Mouse (Mus musculus) kidney, embryonic 16.5 days (tissue): ENCODE measurements around the gene Cdk13. TPM values are rescaled to one million over a fixed set of nuclear protein-coding genes. Genes with fewer than 3 reads are reported as not detected.

Source experiments
- ATAC-seq: fragments of 200-750 bp; cut with Nextera tagmentation; 2 replicates; pipeline ENCODE4 v1.8.0; 2017; ENCODE audit warnings: moderate TSS enrichment; ENCODE audit not compliant: low FRiP score, low TSS enrichment
- H3K27ac ChIP-seq: fragments of 300-500 bp; sonication (generic); 2 replicates; pipeline ENCODE4 v1.5.1; 2014; ENCODE audit warnings: low read length
- H3K27me3 ChIP-seq: fragments of 300-500 bp; sonication (generic); 2 replicates; pipeline ENCODE4 v1.6.1; 2014; ENCODE audit warnings: low read length, control low read depth, mixed read lengths; ENCODE audit not compliant: insufficient read depth
- H3K36me3 ChIP-seq: fragments of 300-500 bp; sonication (generic); 2 replicates; pipeline ENCODE4 v1.6.1; 2014; ENCODE audit warnings: low read length, control low read depth, mixed read lengths; ENCODE audit not compliant: insufficient read depth
- H3K4me1 ChIP-seq: fragments of 300-500 bp; sonication (generic); 2 replicates; pipeline ENCODE4 v1.6.1; 2014; ENCODE audit warnings: low read length, control low read depth, mixed read lengths; ENCODE audit not compliant: insufficient read depth
- H3K4me2 ChIP-seq: fragments of 300-500 bp; sonication (generic); replicated peaks from 2 replicates; pipeline ENCODE4 v1.6.1; 2014; ENCODE audit warnings: low read depth, low read length
- H3K4me3 ChIP-seq: fragments of 300-500 bp; sonication (generic); 2 replicates; pipeline ENCODE4 v1.5.1; 2014; ENCODE audit warnings: mild to moderate bottlenecking, low read length
- H3K9ac ChIP-seq: fragments of 300-500 bp; sonication (generic); replicated peaks from 2 replicates; pipeline ENCODE4 v1.6.1; 2014; ENCODE audit warnings: low read length
- H3K9me3 ChIP-seq: fragments of 300-500 bp; sonication (generic); 2 replicates; pipeline ENCODE4 v1.6.1; 2016; ENCODE audit warnings: low read length, control low read depth
- WGBS: fragments of 180-500 bp; shearing (Covaris S2); extraction: QIAGEN DNeasy Blood & Tissue Kit; methylation state at CpG from one replicate; pipeline ENCODE4 v1.1.7; 2014; 5-methylcytosine and 5-hydroxymethylcytosine counted together
- polyA plus RNA-seq: library from polyadenylated mRNA; unstranded; fragments of >200 nt; fragmentation: Nextera tagmentation; extraction: Ambion mirVana; gene quantifications from 2 replicates; pipeline ENCODE4 v1.2.1, GENCODE M21; 2015

The Cdk13 gene
- polyA plus RNA-seq, 1 experiment from 2014 or later = 14.0 TPM

- Histone ChIP-seq H3K4me3 (peak overlapping the region; percentile 98), H3K36me3 (no peaks in the 10 kb centered on the region), H3K4me1 (peaks cover 11% of the 10 kb centered on the region), H3K9me3 (no peaks in the 10 kb centered on the region), H3K27ac (peak overlapping the region; percentile 99), H3K9ac (peak overlapping the region; percentile 98), H3K4me2 (peak overlapping the region; percentile 86), H3K27me3 (no peaks in the 10 kb centered on the region)
- WGBS = under 1% methylated on average over 54 of the region's 105 CpGs
- peak; percentile 49 for ATAC-seq
These were observed 647 bp downstream of the Cdk13 start for GRCm38 (mm10) chr13:17804058-17804841.

GRCm38 (mm10) chr13:17803331-17804057, 1.4 kb downstream of the Cdk13 start:
- Histone ChIP-seq H3K27ac (peak overlapping the region; percentile 99), H3K4me3 (peak overlapping the region; percentile 98), H3K36me3 (no peaks in the 10 kb centered on the region), H3K27me3 (no peaks in the 10 kb centered on the region), H3K4me2 (peak overlapping the region; percentile 86), H3K9ac (peak overlapping the region; percentile 98), H3K4me1 (peaks cover 11% of the 10 kb centered on the region), H3K9me3 (no peaks in the 10 kb centered on the region)
- peak; percentile 35 for ATAC-seq
- WGBS = 0% methylated on average over 52 of the region's 85 CpGs

- no peaks in the 10 kb centered on the region for H3K9me3 ChIP-seq
- no peak for ATAC-seq
- WGBS = 3% methylated on average over 3 of the region's 3 CpGs
- peak overlapping the region; percentile 98 for H3K4me3 ChIP-seq
- H3K36me3 ChIP-seq = no peaks in the 10 kb centered on the region
- peak overlapping the region; percentile 98 for H3K9ac ChIP-seq
- H3K27ac ChIP-seq = peak overlapping the region; percentile 99; the same call in 1 of the 2 replicates
- H3K4me1 ChIP-seq = peaks cover 11% of the 10 kb centered on the region
- no peaks in the 10 kb centered on the region for H3K27me3 ChIP-seq
- peak overlapping the region; percentile 86 for H3K4me2 ChIP-seq
These were observed 2.0 kb downstream of the Cdk13 start for GRCm38 (mm10) chr13:17802880-17803279.

GRCm38 (mm10) chr13:17799735-17800134, 5.2 kb downstream of the Cdk13 start:
- no peak overlapping the region for H3K4me2 ChIP-seq
- 88% methylated on average over 2 of the region's 2 CpGs for WGBS

GRCm38 (mm10) chr13:17795757-17796456, 9.0 kb downstream of the Cdk13 start:
- Histone ChIP-seq H3K27ac (no peak overlapping the region), H3K4me2 (no peak overlapping the region), H3K36me3 (peaks cover 6% of the 10 kb centered on the region; the same call in 1 of the 2 replicates), H3K4me1 (peaks cover 5% of the 10 kb centered on the region; the same call in 1 of the 2 replicates), H3K27me3 (no peaks in the 10 kb centered on the region), H3K9me3 (no peaks in the 10 kb centered on the region), H3K9ac (no peak overlapping the region), H3K4me3 (no peak overlapping the region)
- no peak for ATAC-seq
- 85% methylated on average over 3 of the region's 3 CpGs for WGBS

More at GRCm38 (mm10) chr13:17799735-17800134, 5.2 kb downstream of the Cdk13 start:
- Histone ChIP-seq H3K9me3 (no peaks in the 10 kb centered on the region), H3K9ac (no peak overlapping the region), H3K36me3 (peaks cover 6% of the 10 kb centered on the region; the same call in 1 of the 2 replicates), H3K27me3 (no peaks in the 10 kb centered on the region), H3K27ac (no peak overlapping the region), H3K4me1 (peaks cover 11% of the 10 kb centered on the region), H3K4me3 (no peak overlapping the region)
- no peak for ATAC-seq

- H3K9me3 ChIP-seq = no peaks in the 10 kb centered on the region
- no peaks in the 10 kb centered on the region for H3K27me3 ChIP-seq
- H3K4me2 ChIP-seq = no peak overlapping the region
- WGBS = 92% methylated on average over 5 of the region's 5 CpGs
- no peak overlapping the region for H3K27ac ChIP-seq
- ATAC-seq = no peak
- H3K36me3 ChIP-seq = no peaks in the 10 kb centered on the region
- no peak overlapping the region for H3K4me3 ChIP-seq
- no peaks in the 10 kb centered on the region for H3K4me1 ChIP-seq
- no peak overlapping the region for H3K9ac ChIP-seq
These were observed 21.3 kb downstream of the Cdk13 start for GRCm38 (mm10) chr13:17783643-17784042.

GRCm38 (mm10) chr13:17779923-17780322, 25.0 kb downstream of the Cdk13 start:
- no peak overlapping the region for H3K27ac ChIP-seq
- 46% methylated on average over 2 of the region's 2 CpGs for WGBS
- no peak overlapping the region for H3K9ac ChIP-seq
- H3K36me3 ChIP-seq = no peaks in the 10 kb centered on the region
- H3K4me1 ChIP-seq = no peaks in the 10 kb centered on the region
- H3K27me3 ChIP-seq = no peaks in the 10 kb centered on the region
- no peak overlapping the region for H3K4me2 ChIP-seq
- H3K9me3 ChIP-seq = peaks cover 5% of the 10 kb centered on the region; the same call in 1 of the 2 replicates
- no peak for ATAC-seq
- no peak overlapping the region for H3K4me3 ChIP-seq

GRCm38 (mm10) chr13:17776303-17776702, 28.6 kb downstream of the Cdk13 start:
- Histone ChIP-seq H3K4me1 (no peaks in the 10 kb centered on the region), H3K27me3 (no peaks in the 10 kb centered on the region), H3K4me2 (no peak overlapping the region), H3K36me3 (peaks cover 10% of the 10 kb centered on the region), H3K9ac (no peak overlapping the region), H3K9me3 (peaks cover 5% of the 10 kb centered on the region; the same call in 1 of the 2 replicates), H3K27ac (no peak overlapping the region), H3K4me3 (no peak overlapping the region)
- ATAC-seq = no peak
- 69% methylated on average over 1 of the region's 1 CpGs for WGBS

- H3K4me3 ChIP-seq = no peak overlapping the region
- H3K27me3 ChIP-seq = no peaks in the 10 kb centered on the region
- no peak for ATAC-seq
- H3K27ac ChIP-seq = no peak overlapping the region
- no peak overlapping the region for H3K9ac ChIP-seq
- peaks cover 5% of the 10 kb centered on the region; the same call in 1 of the 2 replicates for H3K9me3 ChIP-seq
- no peaks in the 10 kb centered on the region for H3K4me1 ChIP-seq
- no peak overlapping the region for H3K4me2 ChIP-seq
- peaks cover 10% of the 10 kb centered on the region for H3K36me3 ChIP-seq
These were observed 29.5 kb downstream of the Cdk13 start for GRCm38 (mm10) chr13:17775364-17775763.
